Mouse (Mus musculus) liver, embryonic 14.5 days (tissue): ENCODE results near the gene Fam160b1.

Experiments
- CTCF ChIP-seq: IDR thresholded peaks from 2 replicates; pipeline ENCODE4 v1.5.1; 2016; ENCODE audit warnings: antibody characterized with exemption, low read depth, control low read depth
- EP300 ChIP-seq: IDR thresholded peaks from 2 replicates; pipeline ENCODE4 v1.6.1; 2016; ENCODE audit warnings: antibody characterized with exemption, low read depth

- TF ChIP-seq CTCF (no peak), EP300 (no peak)
Measured at GRCm38 (mm10) chr19:57333356-57333755, 27.1 kb upstream of the Fam160b1 start.
